Mouse (Mus musculus) testis, adult 10 weeks (tissue): Measurements from ENCODE around the gene Pdzd3. TPM values are rescaled to one million over a fixed set of nuclear protein-coding genes. Genes with fewer than 3 reads are reported as not detected.

Experiments used
- polyA plus RNA-seq: library from polyadenylated mRNA; stranded (reverse); fragments of 350-450 nt; fragmentation: Illumina TruSeq; extraction: RNeasy Lipid Tissue Mini Kit (QIAGEN cat#74804); gene quantifications from one replicate; pipeline ENCODE4 v1.2.3, GENCODE M21; 2014; ENCODE audit warnings: low read depth, low replicate concordance

Gene Pdzd3
- polyA plus RNA-seq = not detected

GRCm38 (mm10) chr9:44251314-44251713, at the start of gene Pdzd3:
Gene Pdzd3, minus strand, starts transcription at chr9:44251471.

GRCm38 (mm10) chr9:44288076-44288958, 37.0 kb upstream of the Pdzd3 start, which contains the start of gene Abcg4:
Gene Abcg4, minus strand, starts transcription at chr9:44288615.

DNA sequence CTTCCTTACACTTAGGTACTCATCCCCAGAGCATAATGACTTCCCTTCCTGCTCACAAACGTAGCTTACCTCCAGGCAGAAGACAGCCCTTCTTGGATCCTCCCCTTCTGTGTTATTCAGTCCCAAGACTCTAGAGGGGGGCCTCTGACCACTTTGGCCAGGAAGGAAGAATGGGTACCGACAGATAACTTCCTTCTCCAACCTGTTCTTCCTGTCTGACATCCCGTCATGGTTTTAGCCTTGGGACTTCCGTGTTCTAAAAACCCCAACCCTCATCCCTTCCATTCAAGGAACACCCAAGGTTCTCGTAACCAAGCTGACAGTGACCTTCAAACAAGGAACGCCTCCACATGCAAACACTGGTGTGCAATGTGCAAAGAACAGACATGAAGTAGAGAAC, 17.2 kb upstream of the Pdzd3 start, which contains the start of gene Nlrx1:
TSS of gene Nlrx1 (minus strand) at position 168 of the 400 bp plus-strand sequence.

GRCm38 (mm10) chr9:44240399-44240798, 10.9 kb downstream of the Pdzd3 start, which contains the start of gene Ccdc153:
Gene Ccdc153, plus strand, starts transcription at chr9:44240676.

GRCm38 (mm10) chr9:44233802-44234478, 17.3 kb downstream of the Pdzd3 start, which contains the start of gene Cbl:
Gene Cbl, minus strand, starts transcription at chr9:44234049.

Other genes with a start within 250 kb of the Pdzd3 start
- not detected for gene Thy1, start 208.1 kb downstream of the Pdzd3 start, polyA plus RNA-seq
- 152 TPM for gene Usp2, start 184.4 kb downstream of the Pdzd3 start, polyA plus RNA-seq
- gene Mfrp, start 149.7 kb downstream of the Pdzd3 start, polyA plus RNA-seq = 0.14 TPM
- gene C1qtnf5, start 144.2 kb downstream of the Pdzd3 start, polyA plus RNA-seq = not detected
- 0.66 TPM for gene Gm49380, start 138.0 kb downstream of the Pdzd3 start, polyA plus RNA-seq
- gene Rnf26, start 138.0 kb downstream of the Pdzd3 start, polyA plus RNA-seq = 1.6 TPM
- gene Mcam, start 117.0 kb downstream of the Pdzd3 start, polyA plus RNA-seq = 3.1 TPM
- 55.7 TPM for gene Cbl, start 17.4 kb downstream of the Pdzd3 start, polyA plus RNA-seq
- gene Ccdc153, start 10.8 kb downstream of the Pdzd3 start, polyA plus RNA-seq = 0.28 TPM
- gene Nlrx1, start 17.1 kb upstream of the Pdzd3 start, polyA plus RNA-seq = not detected
- gene Abcg4, start 37.1 kb upstream of the Pdzd3 start, polyA plus RNA-seq = not detected
- 8.5 TPM for gene Hinfp, start 54.2 kb upstream of the Pdzd3 start, polyA plus RNA-seq
- gene C2cd2l, start 68.8 kb upstream of the Pdzd3 start, polyA plus RNA-seq = 0.56 TPM
- 1.9 TPM for gene Dpagt1, start 74.5 kb upstream of the Pdzd3 start, polyA plus RNA-seq
- 7.2 TPM for gene H2afx, start 83.2 kb upstream of the Pdzd3 start, polyA plus RNA-seq
- gene Hmbs, start 92.8 kb upstream of the Pdzd3 start, polyA plus RNA-seq = 12.6 TPM
- gene Vps11, start 110.2 kb upstream of the Pdzd3 start, polyA plus RNA-seq = 7.6 TPM
- gene Hyou1, start 128.0 kb upstream of the Pdzd3 start, polyA plus RNA-seq = 30.7 TPM
- 1.4 TPM for gene Slc37a4, start 145.4 kb upstream of the Pdzd3 start, polyA plus RNA-seq
- 518 TPM for gene Rps25, start 155.7 kb upstream of the Pdzd3 start, polyA plus RNA-seq
- gene Trappc4, start 156.1 kb upstream of the Pdzd3 start, polyA plus RNA-seq = 43.6 TPM
- 6.5 TPM for gene Ccdc84, start 167.1 kb upstream of the Pdzd3 start, polyA plus RNA-seq
- gene Foxr1, start 189.7 kb upstream of the Pdzd3 start, polyA plus RNA-seq = 1.3 TPM
- gene Upk2, start 203.5 kb upstream of the Pdzd3 start, polyA plus RNA-seq = not detected
- 0.39 TPM for gene Bcl9l, start 231.4 kb upstream of the Pdzd3 start, polyA plus RNA-seq